9 mouse cellular contexts compared by ENCODE assay signal in genomic region chr6:91741046-91741445, GRCm38 (mm10). TPM values are rescaled to one million over a fixed set of nuclear protein-coding genes. Genes with fewer than 3 reads are reported as not detected.
DNase-seq lines count a peak whose midpoint lies in the region; ATAC-seq and TF ChIP-seq lines count a peak whose summit lies in the region.
"Had no signal": no experiment of that assay in that cellular context is flagged by ENCODE, and none has a peak within 500 bp of the region (broad histone marks: within the 10 kb centered on the region; RNA-seq: fewer than 3 reads in every experiment).

No protein-coding gene starts in this region.

- no peaks in the 10 kb centered on the region for H3K27me3 ChIP-seq in heart, embryonic 15.5 days
- H3K27me3 ChIP-seq in small intestine, adult 2 months (ENCODE audit: control insufficient read depth, insufficient read depth, low read length): no peaks in the 10 kb centered on the region
- H3K27me3 ChIP-seq: liver, embryonic 13.5 days had no signal

- H3K27ac ChIP-seq in heart, embryonic 15.5 days: no peak overlapping the region
- H3K27ac ChIP-seq in layer of hippocampus, adult 2 months: peak overlapping the region; percentile 12; the same call in 1 of the 2 replicates
- no peak overlapping the region for H3K27ac ChIP-seq in small intestine, adult 2 months (ENCODE audit: insufficient read depth, low read depth, low read length)
- H3K27ac ChIP-seq: liver, embryonic 13.5 days had no signal

- H3K9me3 ChIP-seq in heart, embryonic 15.5 days (replicated peaks): no peaks in the 10 kb centered on the region
- H3K9me3 ChIP-seq: liver, embryonic 13.5 days had no signal

- peaks cover 34% of the 10 kb centered on the region; the same call in 1 of the 2 replicates for H3K36me3 ChIP-seq in heart, embryonic 15.5 days
- peaks cover 87% of the 10 kb centered on the region for H3K36me3 ChIP-seq in small intestine, adult 2 months (ENCODE audit: control insufficient read depth, insufficient read depth, low read length)

- no peak overlapping the region for H3K4me2 ChIP-seq in heart, embryonic 15.5 days
- H3K4me2 ChIP-seq: liver, embryonic 13.5 days had no signal

- WGBS in heart, embryonic 15.5 days: 65% methylated on average over 11 of the region's 11 CpGs
- WGBS in small intestine, adult 2 months: 68% methylated on average over 11 of the region's 11 CpGs

- TF ChIP-seq CTCF in layer of hippocampus, adult 2 months (conservative IDR thresholded peaks at IDR 0.05): peak; percentile 100
- peak; percentile 87; the same call in 1 of the 2 replicates for TF ChIP-seq CTCF in small intestine, adult 2 months (IDR thresholded peaks at IDR 0.05; ENCODE audit: extremely low read depth, insufficient read length, insufficient replicate concordance, low read depth, low read length)

- H3K4me1 ChIP-seq in heart, embryonic 15.5 days (replicated peaks): peaks cover 8% of the 10 kb centered on the region; the same call in 1 of the 2 replicates
- H3K4me1 ChIP-seq in small intestine, adult 2 months (ENCODE audit: control insufficient read depth, insufficient read depth, insufficient read length, low read length): no peaks in the 10 kb centered on the region; the same call in 1 of the 2 replicates

- DNase-seq in adrenal gland, adult 18-20 months (ENCODE audit: low spot score in 2 of 2): peak; percentile 70 to 72
- DNase-seq in adrenal gland, adult 8-10 months: no peak
- DNase-seq in T-cell, adult 2 months (ENCODE audit: low spot score): peak; percentile 49
- DNase-seq in embryo, embryonic 10.5 days (ENCODE audit: low spot score): peak; percentile 84
- peak in 1 of 2 experiments; percentile 68 for DNase-seq in layer of hippocampus, adult 2 months (ENCODE audit: low spot score in 2 of 2)
- DNase-seq: liver, embryonic 13.5 days had no signal

- H3K4me3 ChIP-seq in heart, embryonic 15.5 days: no peak overlapping the region
- H3K4me3 ChIP-seq in layer of hippocampus, adult 2 months: no peak overlapping the region
- H3K4me3 ChIP-seq in small intestine, adult 2 months (ENCODE audit: low read depth, low read length): no peak overlapping the region
- H3K4me3 ChIP-seq: liver, embryonic 13.5 days had no signal

- ATAC-seq in heart, embryonic 15.5 days (replicated peaks; ENCODE audit: insufficient number of reproducible peaks, insufficient read depth, low FRiP score, low read depth): peak; percentile 11; the same call in 1 of the 2 replicates
- ATAC-seq in megakaryocyte progenitor cell, adult 5-6 weeks (replicated peaks; ENCODE audit: poor library complexity): peak; percentile 95

- no peak for TF ChIP-seq POLR2A in small intestine, adult 2 months (IDR thresholded peaks at IDR 0.05; ENCODE audit: low read depth, low read length)

- no peak overlapping the region for H3K9ac ChIP-seq in heart, embryonic 15.5 days
- H3K9ac ChIP-seq: liver, embryonic 13.5 days had no signal

RNA-seq across cellular contexts. Expression of gene Slc6a6, which starts 57.2 kb away (rescaled TPM):
- total RNA-seq in adrenal gland, adult 18-20 months (2021): 100 to 1,000 TPM; 209 to 474 TPM
- 100 to 1,000 TPM; 468 to 562 (median 518) TPM for total RNA-seq in adrenal gland, adult 8-10 months (2022)
- 72.5 and 74.9 TPM in 2 replicates for polyA plus RNA-seq in heart, embryonic 15.5 days (2015; fragmentation: Nextera tagmentation; extraction: Ambion mirVana)
- total RNA-seq in layer of hippocampus, adult 2 months (2021): 100 to 1,000 TPM; 136 to 138 TPM
- total RNA-seq in megakaryocyte progenitor cell, adult 5-6 weeks (2015): 30.6 and 34.6 TPM in 2 replicates
- total RNA-seq in megakaryocyte progenitor cell, adult 5-6 weeks (2017): 20.7 and 26.7 TPM in 2 replicates
- polyA plus RNA-seq in small intestine, adult 2 months (2012; rRNA removed): 44.0 and 124 TPM in 2 replicates
